Mouse (Mus musculus): Measurements from ENCODE around the gene Pex14. TPM values are rescaled to one million over a fixed set of nuclear protein-coding genes. Genes with fewer than 3 reads are reported as not detected.
"Not testable (repeated sequence)": the region's sequence is repeated elsewhere in the genome, so short reads cannot be mapped to it uniquely, and the experiment has no call there.

Gene Pex14
- polyA plus RNA-seq, 1 experiment from 2014 or later: 38.9 TPM

DNA sequence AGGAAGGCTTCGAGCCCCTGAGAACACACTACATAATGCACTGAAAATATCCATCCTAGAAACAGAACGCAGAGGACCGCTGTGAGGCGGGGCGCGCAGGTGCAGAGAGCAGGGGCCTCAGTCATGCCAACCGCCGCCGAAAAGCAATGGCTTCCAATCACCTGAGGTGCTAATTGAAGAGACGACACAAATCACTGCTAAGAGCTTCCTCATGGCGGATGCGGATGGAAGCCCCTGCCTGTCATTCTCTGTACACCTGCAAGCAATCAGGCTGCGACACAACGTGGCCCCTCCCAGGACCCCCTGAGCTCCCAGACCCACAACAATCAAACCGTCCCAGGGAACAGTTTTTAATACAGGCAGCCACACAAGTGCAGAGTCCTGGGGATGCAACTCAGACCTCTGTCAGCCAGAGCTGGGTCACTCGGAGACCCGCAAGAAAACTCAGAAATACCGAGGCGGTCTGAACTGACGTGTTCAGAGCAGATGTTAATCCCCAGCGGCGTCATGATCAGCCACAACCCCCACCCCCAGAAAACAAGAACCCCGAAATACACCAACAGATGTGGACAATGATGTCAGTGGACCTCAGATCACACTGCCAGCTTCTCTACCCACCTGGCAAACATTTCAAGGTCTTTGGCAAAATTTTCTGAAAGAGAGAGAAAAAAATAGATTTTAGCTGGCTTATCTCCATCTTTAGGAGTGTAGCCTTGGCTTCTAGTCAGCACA lies 31.5 kb upstream of the Pex14 start:
- TF ChIP-seq EP300 (IDR thresholded peaks at IDR 0.05): no peak
- no peak for TF ChIP-seq CTCF (IDR thresholded peaks at IDR 0.05)
- H3K4me3 ChIP-seq (ENCODE audit: low read depth, low read length): no peak overlapping the region
- no peak overlapping the region for H3K27ac ChIP-seq (ENCODE audit: low read length)
- no peak overlapping the region for H3K4me2 ChIP-seq (replicated peaks; ENCODE audit: low read depth, low read length)
- H3K4me1 ChIP-seq (ENCODE audit: insufficient read depth, low read depth, low read length): no peaks in the 10 kb centered on the region
- H3K9me3 ChIP-seq (ENCODE audit: low read length): no peaks in the 10 kb centered on the region
- DNase-seq (ENCODE audit: low spot score) (no peak), ATAC-seq (no peak)
- H3K27me3 ChIP-seq (replicated peaks; ENCODE audit: insufficient read depth, low read length): no peaks in the 10 kb centered on the region
- no peak overlapping the region for H3K9ac ChIP-seq (replicated peaks; ENCODE audit: low read depth)
- no peaks in the 10 kb centered on the region for H3K36me3 ChIP-seq (ENCODE audit: insufficient read depth, low read length)
- WGBS: 88% methylated on average over 23 of the region's 23 CpGs

DNA sequence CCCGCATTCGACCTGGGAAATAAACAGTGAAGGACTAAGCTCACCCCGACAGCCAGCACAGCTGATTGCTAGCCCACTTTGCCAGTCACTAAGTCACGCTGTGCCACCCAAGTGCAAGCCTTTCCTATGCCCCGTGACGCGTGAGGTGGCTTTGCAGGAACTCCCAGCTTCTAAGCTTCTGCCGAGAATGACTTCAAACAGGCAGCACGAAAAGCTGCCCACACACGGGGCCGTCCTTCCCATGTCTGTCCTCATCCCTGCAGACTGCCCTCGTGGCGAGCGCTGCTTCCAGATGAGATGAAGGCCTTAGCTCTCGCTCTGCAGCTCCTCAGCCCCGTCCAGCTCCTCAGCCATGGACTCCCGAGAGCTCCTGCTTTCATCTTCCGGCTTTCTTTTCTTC lies 28.8 kb upstream of the Pex14 start:
- H3K9me3 ChIP-seq (ENCODE audit: low read length): no peaks in the 10 kb centered on the region
- no peak overlapping the region for H3K9ac ChIP-seq (replicated peaks; ENCODE audit: low read depth)
- 69% methylated on average over 18 of the region's 18 CpGs for WGBS
- ATAC-seq (no peak), DNase-seq (ENCODE audit: low spot score) (no peak)
- H3K27ac ChIP-seq (ENCODE audit: low read length): no peak overlapping the region
- no peaks in the 10 kb centered on the region for H3K4me1 ChIP-seq (ENCODE audit: insufficient read depth, low read depth, low read length)
- TF ChIP-seq CTCF (IDR thresholded peaks at IDR 0.05) (no peak), EP300 (IDR thresholded peaks at IDR 0.05) (no peak)
- H3K36me3 ChIP-seq (ENCODE audit: insufficient read depth, low read length): no peaks in the 10 kb centered on the region
- H3K27me3 ChIP-seq (replicated peaks; ENCODE audit: insufficient read depth, low read length): no peaks in the 10 kb centered on the region
- H3K4me2 ChIP-seq (replicated peaks; ENCODE audit: low read depth, low read length): no peak overlapping the region
- H3K4me3 ChIP-seq (ENCODE audit: low read depth, low read length): no peak overlapping the region

DNA sequence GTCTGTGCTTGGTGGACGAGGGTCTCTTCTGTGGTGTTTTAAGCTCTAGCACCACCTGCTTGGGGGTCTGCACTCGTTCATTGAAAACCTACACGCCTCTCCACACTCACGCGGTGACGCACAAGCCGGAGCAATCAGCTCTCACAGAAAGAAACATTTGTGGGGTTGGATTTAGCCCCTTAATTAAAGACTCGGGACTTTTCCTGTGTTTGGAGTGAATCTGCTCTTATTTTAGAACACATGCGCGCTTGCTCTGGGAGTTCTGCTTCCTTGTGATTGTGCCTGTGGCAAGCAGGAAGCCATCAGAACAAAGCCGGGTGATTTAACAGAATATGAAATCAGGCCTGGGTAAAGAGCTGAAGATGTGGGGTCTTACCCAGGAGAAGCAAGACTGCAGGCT lies 27.0 kb upstream of the Pex14 start, which contains the start of gene Cort:
Cort (minus strand) TSS at position 101 of the 400 bp plus-strand sequence.
- Histone ChIP-seq H3K27me3 (replicated peaks; ENCODE audit: insufficient read depth, low read length) (no peaks in the 10 kb centered on the region), H3K9me3 (ENCODE audit: low read length) (no peaks in the 10 kb centered on the region), H3K4me1 (ENCODE audit: insufficient read depth, low read depth, low read length) (no peaks in the 10 kb centered on the region), H3K4me2 (replicated peaks; ENCODE audit: low read depth, low read length) (no peak within 1 kb of the TSS), H3K27ac (ENCODE audit: low read length) (no peak within 1 kb of the TSS), H3K36me3 (ENCODE audit: insufficient read depth, low read length) (no peaks in the 10 kb centered on the region), H3K9ac (replicated peaks; ENCODE audit: low read depth) (no peak within 1 kb of the TSS), H3K4me3 (ENCODE audit: low read depth, low read length) (no peak within 1 kb of the TSS)
- 75% methylated on average over 11 of the region's 11 CpGs for WGBS
- TF ChIP-seq EP300 (IDR thresholded peaks at IDR 0.05): no peak
- no peak for TF ChIP-seq CTCF (IDR thresholded peaks at IDR 0.05)
- ATAC-seq (no peak), DNase-seq (ENCODE audit: low spot score) (no peak)

DNA sequence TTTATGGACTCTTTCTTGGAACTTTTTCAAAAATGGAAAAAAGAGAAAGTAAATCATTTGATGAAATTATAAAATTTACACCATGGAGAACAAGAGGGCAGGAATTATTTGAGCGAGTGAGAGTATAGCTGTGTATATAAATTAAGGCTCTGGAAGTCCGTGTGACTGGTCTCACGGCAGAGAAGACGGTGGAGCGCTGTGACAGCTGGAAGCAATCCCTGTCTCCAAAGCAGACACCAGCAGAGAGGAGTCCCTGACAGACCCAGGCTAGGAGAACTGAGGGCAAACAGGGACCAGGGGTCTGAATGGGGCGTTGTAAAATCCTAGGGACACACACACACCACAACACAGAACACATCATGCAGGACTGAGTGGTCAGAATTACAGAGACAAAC lies 26.4 kb upstream of the Pex14 start:
- no peaks in the 10 kb centered on the region for H3K27me3 ChIP-seq (replicated peaks; ENCODE audit: insufficient read depth, low read length)
- WGBS: 67% methylated on average over 6 of the region's 6 CpGs
- no peak overlapping the region for H3K4me2 ChIP-seq (replicated peaks; ENCODE audit: low read depth, low read length)
- ATAC-seq: no peak
- no peaks in the 10 kb centered on the region for H3K9me3 ChIP-seq (ENCODE audit: low read length)
- TF ChIP-seq EP300 (IDR thresholded peaks at IDR 0.05) (no peak), CTCF (IDR thresholded peaks at IDR 0.05) (no peak)
- DNase-seq (ENCODE audit: low spot score): no peak
- H3K4me1 ChIP-seq (ENCODE audit: insufficient read depth, low read depth, low read length): no peaks in the 10 kb centered on the region
- no peak overlapping the region for H3K27ac ChIP-seq (ENCODE audit: low read length)
- H3K36me3 ChIP-seq (ENCODE audit: insufficient read depth, low read length): no peaks in the 10 kb centered on the region
- H3K4me3 ChIP-seq (ENCODE audit: low read depth, low read length): no peak overlapping the region
- H3K9ac ChIP-seq (replicated peaks; ENCODE audit: low read depth): no peak overlapping the region

- no peak overlapping the region for H3K27ac ChIP-seq (ENCODE audit: low read length)
- H3K9ac ChIP-seq (replicated peaks; ENCODE audit: low read depth): no peak overlapping the region
- no peak overlapping the region for H3K4me3 ChIP-seq (ENCODE audit: low read depth, low read length)
- no peaks in the 10 kb centered on the region for H3K36me3 ChIP-seq (ENCODE audit: insufficient read depth, low read length)
- WGBS: 66% methylated on average over 11 of the region's 11 CpGs
- no peak for ATAC-seq
- DNase-seq (ENCODE audit: low spot score): no peak
- H3K4me2 ChIP-seq (replicated peaks; ENCODE audit: low read depth, low read length): no peak overlapping the region
- no peaks in the 10 kb centered on the region for H3K4me1 ChIP-seq (ENCODE audit: insufficient read depth, low read depth, low read length)
- no peaks in the 10 kb centered on the region for H3K27me3 ChIP-seq (replicated peaks; ENCODE audit: insufficient read depth, low read length)
- no peaks in the 10 kb centered on the region for H3K9me3 ChIP-seq (ENCODE audit: low read length)
- no peak for TF ChIP-seq EP300 (IDR thresholded peaks at IDR 0.05)
- TF ChIP-seq CTCF (IDR thresholded peaks at IDR 0.05): no peak
Observed at GRCm38 (mm10) chr4:149125341-149126114, 25.9 kb upstream of the Pex14 start.

DNA sequence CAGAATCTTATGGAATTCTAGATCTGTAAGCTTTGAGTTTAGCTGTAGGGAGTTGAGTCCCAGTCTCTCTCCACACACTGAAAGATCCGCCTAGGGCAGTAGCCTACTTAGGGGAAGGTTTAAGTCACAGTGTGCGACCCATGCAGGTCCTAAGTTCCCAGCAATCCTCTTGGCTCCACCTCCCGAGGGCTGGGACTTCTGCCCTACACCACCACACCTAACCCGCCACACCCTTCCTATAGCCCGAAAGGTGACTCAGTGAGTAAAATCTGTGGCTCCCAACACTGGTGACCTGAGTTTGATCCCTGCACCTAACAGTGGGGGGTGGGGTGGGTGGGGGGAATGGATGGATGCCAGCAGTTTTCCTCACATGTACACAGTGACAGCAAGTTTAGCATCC lies 23.8 kb upstream of the Pex14 start:
- WGBS: 55% methylated on average over 5 of the region's 5 CpGs

DNA sequence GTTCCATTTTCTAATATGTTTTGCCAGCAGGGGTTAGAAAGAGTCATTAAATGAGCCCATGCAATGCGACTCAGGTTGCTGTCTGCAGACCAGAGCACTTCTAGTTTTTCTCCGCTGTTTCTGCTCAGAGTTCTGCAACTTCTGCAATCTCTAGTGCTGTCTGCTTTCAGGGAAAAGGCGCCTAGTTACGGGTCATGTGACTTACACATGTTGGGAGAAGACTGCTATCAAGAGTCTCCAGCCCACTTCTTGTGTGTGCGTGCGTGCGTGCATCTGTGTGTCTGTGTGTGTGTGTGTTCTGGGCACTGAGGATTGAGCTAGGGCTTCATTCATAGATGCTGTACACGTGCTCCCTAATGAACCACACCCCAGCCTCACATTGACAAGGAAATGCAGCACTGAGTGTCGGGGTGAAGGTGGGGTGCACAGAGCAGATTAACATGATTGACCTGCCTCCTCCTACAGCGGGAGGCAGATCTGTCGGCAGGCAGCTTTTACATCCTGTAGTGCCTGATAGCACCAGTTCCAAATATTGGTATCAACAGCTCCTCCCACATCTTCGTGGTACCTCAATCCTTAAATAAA lies 20.4 kb upstream of the Pex14 start:
- H3K4me2 ChIP-seq (replicated peaks; ENCODE audit: low read depth, low read length); H3K36me3 ChIP-seq (ENCODE audit: insufficient read depth, low read length); H3K4me1 ChIP-seq (ENCODE audit: insufficient read depth, low read depth, low read length); ATAC-seq; H3K9ac ChIP-seq (replicated peaks; ENCODE audit: low read depth); H3K4me3 ChIP-seq (ENCODE audit: low read depth, low read length); H3K27me3 ChIP-seq (replicated peaks; ENCODE audit: insufficient read depth, low read length); H3K9me3 ChIP-seq (ENCODE audit: low read length); H3K27ac ChIP-seq (ENCODE audit: low read length); DNase-seq (ENCODE audit: low spot score): not testable (repeated sequence)
- WGBS: 77% methylated on average over 12 of the region's 12 CpGs

More for the DNA sequence above, 23.8 kb upstream of the Pex14 start:
- no peak for TF ChIP-seq CTCF (IDR thresholded peaks at IDR 0.05)
- no peak for TF ChIP-seq EP300 (IDR thresholded peaks at IDR 0.05)
- no peaks in the 10 kb centered on the region for H3K36me3 ChIP-seq (ENCODE audit: insufficient read depth, low read length)
- no peak overlapping the region for H3K4me3 ChIP-seq (ENCODE audit: low read depth, low read length)
- no peaks in the 10 kb centered on the region for H3K4me1 ChIP-seq (ENCODE audit: insufficient read depth, low read depth, low read length)
- H3K27me3 ChIP-seq (replicated peaks; ENCODE audit: insufficient read depth, low read length): no peaks in the 10 kb centered on the region
- no peak overlapping the region for H3K9ac ChIP-seq (replicated peaks; ENCODE audit: low read depth)
- no peak overlapping the region for H3K27ac ChIP-seq (ENCODE audit: low read length)
- ATAC-seq: no peak
- no peak for DNase-seq (ENCODE audit: low spot score)
- no peak overlapping the region for H3K4me2 ChIP-seq (replicated peaks; ENCODE audit: low read depth, low read length)
- H3K9me3 ChIP-seq (ENCODE audit: low read length): no peaks in the 10 kb centered on the region

All from lung, postnatal 0 days (tissue).